Mouse (Mus musculus) cerebellum, postnatal 14 days (tissue): Measurements from ENCODE around the gene Rab4b.

Source experiments
- DNase-seq, 2 experiments: peaks; one replicate each; pipeline ENCODE4 v3.0.0; 2021; ENCODE audit warnings: mixed read lengths in 2 of 2

The Rab4b gene

GRCm38 (mm10) chr7:27159256-27159655 is 19.4 kb downstream of the Rab4b start:
- no peak for DNase-seq

- DNase-seq: no peak
Measured at GRCm38 (mm10) chr7:27158171-27158570, 20.5 kb downstream of the Rab4b start.

GRCm38 (mm10) chr7:27156005-27156404 is 22.7 kb downstream of the Rab4b start:
- peak in 1 of 2 experiments; percentile 51 for DNase-seq

- DNase-seq: peak in 1 of 2 experiments; percentile 66
Measured at GRCm38 (mm10) chr7:27153205-27153764, 25.4 kb downstream of the Rab4b start, which contains the start of gene Cyp2t4. TSS of gene Cyp2t4 (plus strand) at chr7:27153714.

- DNase-seq: no peak
Measured at GRCm38 (mm10) chr7:27136410-27136996, 42.2 kb downstream of the Rab4b start.

- DNase-seq: no peak
Measured at GRCm38 (mm10) chr7:27133757-27134156, 44.9 kb downstream of the Rab4b start.

GRCm38 (mm10) chr7:27133156-27133555 is 45.5 kb downstream of the Rab4b start:
- peak in 1 of 2 experiments; percentile 31 for DNase-seq

- peak; percentile 85 to 90 for DNase-seq
Measured at GRCm38 (mm10) chr7:27132588-27132987, 46.1 kb downstream of the Rab4b start.

GRCm38 (mm10) chr7:27131387-27131786 is 47.3 kb downstream of the Rab4b start:
- no peak for DNase-seq

GRCm38 (mm10) chr7:27130521-27131370 is 48.0 kb downstream of the Rab4b start:
- DNase-seq: no peak

- DNase-seq: no peak
Measured at GRCm38 (mm10) chr7:27129811-27130210, 48.9 kb downstream of the Rab4b start.

- DNase-seq: no peak
Measured at GRCm38 (mm10) chr7:27128946-27129345, 49.8 kb downstream of the Rab4b start.

GRCm38 (mm10) chr7:27128162-27128561 is 50.5 kb downstream of the Rab4b start:
- DNase-seq: peak; percentile 45 to 57

- no peak for DNase-seq
Measured at GRCm38 (mm10) chr7:27124969-27125368, 53.7 kb downstream of the Rab4b start.

GRCm38 (mm10) chr7:27124305-27124832 is 54.3 kb downstream of the Rab4b start:
- no peak for DNase-seq

- no peak for DNase-seq
Measured at GRCm38 (mm10) chr7:27119676-27120075, 59.0 kb downstream of the Rab4b start, which contains the start of gene Cyp2f2. TSS of gene Cyp2f2 (plus strand) at chr7:27119909.
